Comparison of ENCODE assay signal across 12 mouse cellular contexts in the genomic region with DNA sequence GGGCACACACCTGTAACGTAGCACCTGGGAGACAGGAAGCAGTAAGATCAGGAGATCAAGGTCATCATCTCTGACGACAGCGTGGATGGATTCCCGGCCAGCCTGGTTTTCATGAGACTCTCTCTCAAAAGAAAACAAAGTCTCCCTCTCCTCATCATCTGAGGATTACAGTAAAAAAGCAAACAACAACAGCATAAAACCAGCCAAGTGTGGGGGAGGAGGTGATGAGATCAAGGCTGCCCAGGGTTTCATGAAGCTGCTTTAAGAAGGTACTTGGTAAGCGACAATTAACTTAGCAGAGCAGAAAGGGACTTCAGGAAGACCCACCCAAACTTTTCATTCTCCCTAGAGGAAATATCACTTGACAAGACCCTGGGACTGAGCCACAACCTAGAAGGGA. TPM values are rescaled to one million over a fixed set of nuclear protein-coding genes. Genes with fewer than 3 reads are reported as not detected.
A peak's percentile ranks its signal among the peaks of the same experiment; 100 is the strongest.
DNase-seq lines count a peak whose midpoint lies in the region; ATAC-seq and TF ChIP-seq lines count a peak whose summit lies in the region.
"Had no signal": no experiment of that assay in that cellular context is flagged by ENCODE, and none has a peak within 500 bp of the region (broad histone marks: within the 10 kb centered on the region; RNA-seq: fewer than 3 reads in every experiment).

No protein-coding gene starts in this region.

- H3K9ac ChIP-seq in heart, embryonic 12.5 days, result no peak overlapping the region
- no peak overlapping the region for H3K9ac ChIP-seq in kidney, embryonic 16.5 days (replicated peaks; ENCODE audit: low read length)
- H3K9ac ChIP-seq in lung, postnatal 0 days (replicated peaks; ENCODE audit: low read depth), result no peak overlapping the region
- H3K9ac ChIP-seq: hindbrain, embryonic 12.5 days; liver, embryonic 15.5 days had no signal

- H3K27ac ChIP-seq in heart, embryonic 12.5 days (ENCODE audit: poor library complexity, severe bottlenecking), result peak overlapping the region; percentile 39; the same call in 1 of the 2 replicates
- H3K27ac ChIP-seq in kidney, embryonic 16.5 days (ENCODE audit: low read length), result peak overlapping the region; percentile 88
- peak overlapping the region; percentile 84 for H3K27ac ChIP-seq in lung, postnatal 0 days (ENCODE audit: low read length)
- H3K27ac ChIP-seq: hindbrain, embryonic 12.5 days; liver, embryonic 15.5 days had no signal

- no peaks in the 10 kb centered on the region for H3K9me3 ChIP-seq in heart, embryonic 12.5 days (replicated peaks)
- H3K9me3 ChIP-seq in kidney, embryonic 16.5 days (ENCODE audit: low read length), result no peaks in the 10 kb centered on the region
- H3K9me3 ChIP-seq in lung, postnatal 0 days (ENCODE audit: low read length), result no peaks in the 10 kb centered on the region
- H3K9me3 ChIP-seq: hindbrain, embryonic 12.5 days; liver, embryonic 15.5 days had no signal

- H3K4me2 ChIP-seq in heart, embryonic 12.5 days, result no peak overlapping the region
- no peak overlapping the region for H3K4me2 ChIP-seq in kidney, embryonic 16.5 days (replicated peaks; ENCODE audit: low read depth, low read length)
- no peak overlapping the region for H3K4me2 ChIP-seq in lung, postnatal 0 days (replicated peaks; ENCODE audit: low read depth, low read length)
- H3K4me2 ChIP-seq: hindbrain, embryonic 12.5 days; liver, embryonic 15.5 days had no signal

- peaks cover 80% of the 10 kb centered on the region for H3K4me1 ChIP-seq in heart, embryonic 12.5 days (replicated peaks)
- H3K4me1 ChIP-seq in kidney, embryonic 16.5 days (ENCODE audit: insufficient read depth, low read length), result peaks cover 76% of the 10 kb centered on the region
- peaks cover 48% of the 10 kb centered on the region for H3K4me1 ChIP-seq in lung, postnatal 0 days (ENCODE audit: insufficient read depth, low read depth, low read length)
- peaks cover 61% of the 10 kb centered on the region for H3K4me1 ChIP-seq in lung, adult 2 months (ENCODE audit: control insufficient read depth, insufficient read depth, low read length)

- 64% methylated on average over 5 of the region's 5 CpGs for whole genome bisulfite sequencing in heart, embryonic 12.5 days
- WGBS in kidney, embryonic 16.5 days, result 37% methylated on average over 5 of the region's 5 CpGs
- 56% methylated on average over 5 of the region's 5 CpGs for WGBS in lung, postnatal 0 days
- 38% methylated on average over 5 of the region's 5 CpGs for WGBS in lung, adult 2 months

- no peak for TF ChIP-seq CTCF in lung, postnatal 0 days (IDR thresholded peaks at IDR 0.05)
- no peak for TF ChIP-seq CTCF in lung, adult 2 months (IDR thresholded peaks at IDR 0.05; ENCODE audit: insufficient read depth, low read length)

- no peak for TF ChIP-seq EP300 in lung, postnatal 0 days (IDR thresholded peaks at IDR 0.05)

- no peak overlapping the region for H3K4me3 ChIP-seq in heart, embryonic 12.5 days
- no peak overlapping the region for H3K4me3 ChIP-seq in kidney, embryonic 16.5 days (ENCODE audit: low read length)
- no peak overlapping the region for H3K4me3 ChIP-seq in lung, postnatal 0 days (ENCODE audit: low read depth, low read length)
- H3K4me3 ChIP-seq in lung, adult 2 months (replicated peaks; ENCODE audit: extremely low read depth, low read depth, low read length), result no peak overlapping the region
- H3K4me3 ChIP-seq: hindbrain, embryonic 12.5 days; liver, embryonic 15.5 days had no signal

- ATAC-seq in heart, embryonic 12.5 days (ENCODE audit: insufficient number of reproducible peaks, low FRiP score), result no peak
- no peak for ATAC-seq in kidney, embryonic 16.5 days (ENCODE audit: low FRiP score, low TSS enrichment)
- ATAC-seq in lung, postnatal 0 days, result no peak

- no peak for TF ChIP-seq POLR2A in lung, adult 2 months (IDR thresholded peaks at IDR 0.05; ENCODE audit: borderline replicate concordance, extremely low read depth, low read depth, low read length)

- DNase-seq in heart, adult 8-10 months (ENCODE audit: low spot score), result no peak
- no peak for DNase-seq in kidney, postnatal 25 days
- no peak for DNase-seq in lung, postnatal 0 days (ENCODE audit: low spot score)
- no peak for DNase-seq in lung, adult 2 months
- DNase-seq in B cell, adult 2 months, result no peak
- DNase-seq: gastrocnemius, postnatal 14 days; right cerebral cortex, postnatal 14 days; thymus, postnatal 36 days had no signal

- H3K27me3 ChIP-seq in heart, embryonic 12.5 days (replicated peaks), result no peaks in the 10 kb centered on the region
- H3K27me3 ChIP-seq in kidney, embryonic 16.5 days (ENCODE audit: insufficient read depth, low read length), result no peaks in the 10 kb centered on the region
- H3K27me3 ChIP-seq in lung, postnatal 0 days (replicated peaks; ENCODE audit: insufficient read depth, low read length), result no peaks in the 10 kb centered on the region
- H3K27me3 ChIP-seq: hindbrain, embryonic 12.5 days; liver, embryonic 15.5 days had no signal

- H3K36me3 ChIP-seq in heart, embryonic 12.5 days, result no peaks in the 10 kb centered on the region
- H3K36me3 ChIP-seq in kidney, embryonic 16.5 days (ENCODE audit: insufficient read depth, low read length), result no peaks in the 10 kb centered on the region
- H3K36me3 ChIP-seq in lung, postnatal 0 days (ENCODE audit: insufficient read depth, low read length), result no peaks in the 10 kb centered on the region
- H3K36me3 ChIP-seq: hindbrain, embryonic 12.5 days; liver, embryonic 15.5 days had no signal

RNA-seq across cellular contexts. Expression of gene Tspan9, which starts 39.5 kb away (rescaled TPM):
- polyA plus RNA-seq in heart, embryonic 12.5 days (2016; fragmentation: Nextera tagmentation; extraction: Ambion mirVana), result 172 and 183 TPM in 2 replicates
- 100 to 1,000 TPM in 2 of 4 experiments, 10 to 100 TPM in 2; 67.0 to 124 (median 99.7) TPM for total RNA-seq in heart, adult 8-10 months (2022)
- 140 and 147 TPM in 2 replicates for polyA plus RNA-seq in kidney, embryonic 16.5 days (2015; fragmentation: Nextera tagmentation; extraction: Ambion mirVana)
- polyA plus RNA-seq in lung, postnatal 0 days (2015; fragmentation: Nextera tagmentation; extraction: Ambion mirVana), result 136 and 158 TPM in 2 replicates
- polyA plus RNA-seq in lung, adult 2 months (2012; rRNA removed), result 255 and 312 TPM in 2 replicates
